Mouse (Mus musculus) hindbrain, embryonic 13.5 days (tissue): Measurements from ENCODE around the gene Slc39a13. TPM values are rescaled to one million over a fixed set of nuclear protein-coding genes. Genes with fewer than 3 reads are reported as not detected.

Experiments used
- polyA plus RNA-seq: library from polyadenylated mRNA; unstranded; fragments of >200 nt; fragmentation: Nextera tagmentation; extraction: Ambion mirVana; gene quantifications from 2 replicates; pipeline ENCODE4 v1.2.1, GENCODE M21; 2015

The Slc39a13 gene
- polyA plus RNA-seq, 1 experiment from 2014 or later: 28.1 TPM

Other genes starting within 250 kb of the Slc39a13 start
- 258 and 261 TPM in 2 replicates for gene Mtch2, start 223.3 kb downstream of the Slc39a13 start, polyA plus RNA-seq
- 31.2 and 46.2 TPM in 2 replicates for gene C1qtnf4, start 184.6 kb downstream of the Slc39a13 start, polyA plus RNA-seq
- gene Kbtbd4, start 165.7 kb downstream of the Slc39a13 start, polyA plus RNA-seq: 56.2 and 61.6 TPM in 2 replicates
- gene Ndufs3, start 165.6 kb downstream of the Slc39a13 start, polyA plus RNA-seq: 212 and 215 TPM in 2 replicates
- 108 and 121 TPM in 2 replicates for gene Celf1, start 130.0 kb downstream of the Slc39a13 start, polyA plus RNA-seq
- 0.99 and 1.6 TPM in 2 replicates for gene Rapsn, start 34.8 kb downstream of the Slc39a13 start, polyA plus RNA-seq
- gene Psmc3, start 16.4 kb downstream of the Slc39a13 start, polyA plus RNA-seq: 238 and 241 TPM in 2 replicates
- 3.5 and 3.9 TPM in 2 replicates for gene Spi1, start 12.0 kb upstream of the Slc39a13 start, polyA plus RNA-seq
- 0.23 and 0.58 TPM in 2 replicates for gene Mybpc3, start 47.7 kb upstream of the Slc39a13 start, polyA plus RNA-seq
- gene Madd, start 113.4 kb upstream of the Slc39a13 start, polyA plus RNA-seq: 56.7 and 59.2 TPM in 2 replicates
- gene Nr1h3, start 132.4 kb upstream of the Slc39a13 start, polyA plus RNA-seq: 1.7 and 1.8 TPM in 2 replicates
- 38.0 and 41.3 TPM in 2 replicates for gene Acp2, start 132.5 kb upstream of the Slc39a13 start, polyA plus RNA-seq
- 14.1 and 15.2 TPM in 2 replicates for gene Ddb2, start 166.6 kb upstream of the Slc39a13 start, polyA plus RNA-seq
- 12.8 and 14.5 TPM in 2 replicates for gene Pacsin3, start 185.5 kb upstream of the Slc39a13 start, polyA plus RNA-seq
- gene Arfgap2, start 194.6 kb upstream of the Slc39a13 start, polyA plus RNA-seq: 69.4 and 70.4 TPM in 2 replicates